Mouse (Mus musculus): Measurements from ENCODE around the gene Sox10. TPM values are rescaled to one million over a fixed set of nuclear protein-coding genes. Genes with fewer than 3 reads are reported as not detected.

Sox10 gene
- total RNA-seq, 2 experiments from 2014 or later, result 1.6 to 2.4 TPM

DNA sequence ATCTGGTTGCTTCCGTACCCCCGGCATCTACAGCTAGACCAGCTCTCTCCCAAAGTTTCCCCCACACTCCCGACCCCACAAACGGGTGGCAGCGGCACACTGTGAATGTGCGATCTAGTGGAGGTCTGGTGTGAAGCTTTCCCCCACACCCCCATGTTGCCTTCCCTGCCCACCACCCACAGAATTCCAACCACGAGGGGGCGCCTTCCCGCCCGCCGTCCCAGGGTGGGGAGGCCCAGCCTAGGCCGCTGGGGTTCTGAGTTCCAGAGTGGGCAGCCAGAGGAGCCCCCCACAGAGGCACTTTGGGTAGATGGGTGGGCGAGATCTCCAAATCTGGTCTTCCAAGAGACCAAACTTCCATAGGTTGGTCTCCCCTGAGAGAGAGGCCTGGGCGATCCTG is 2.2 kb downstream of the Sox10 start:
- no peak for DNase-seq
- intact Hi-C loops (cut with DNase I), result no loop called here

DNA sequence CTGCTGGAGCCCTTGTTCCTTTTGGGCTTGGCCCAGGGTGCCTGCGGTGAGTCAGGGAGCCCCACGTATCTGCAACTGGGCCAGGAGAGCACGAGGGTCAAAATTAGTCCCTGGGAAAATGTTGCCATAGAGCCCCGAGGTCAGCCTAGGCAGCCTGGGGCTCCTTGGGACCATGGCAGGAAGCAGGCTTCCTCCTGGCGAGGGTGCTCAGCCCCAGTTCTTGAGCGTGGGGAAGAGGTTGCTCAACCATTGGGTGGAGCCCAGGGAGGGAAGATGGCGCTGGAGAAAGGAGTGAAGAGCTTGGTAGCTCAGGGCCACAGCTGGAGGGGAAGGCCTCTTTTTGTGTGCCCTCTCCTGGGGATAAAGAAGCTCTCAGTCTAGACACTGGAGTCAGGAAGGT is 2.7 kb downstream of the Sox10 start:
- intact Hi-C loops (cut with DNase I), result no loop called here
- DNase-seq, result no peak

DNA sequence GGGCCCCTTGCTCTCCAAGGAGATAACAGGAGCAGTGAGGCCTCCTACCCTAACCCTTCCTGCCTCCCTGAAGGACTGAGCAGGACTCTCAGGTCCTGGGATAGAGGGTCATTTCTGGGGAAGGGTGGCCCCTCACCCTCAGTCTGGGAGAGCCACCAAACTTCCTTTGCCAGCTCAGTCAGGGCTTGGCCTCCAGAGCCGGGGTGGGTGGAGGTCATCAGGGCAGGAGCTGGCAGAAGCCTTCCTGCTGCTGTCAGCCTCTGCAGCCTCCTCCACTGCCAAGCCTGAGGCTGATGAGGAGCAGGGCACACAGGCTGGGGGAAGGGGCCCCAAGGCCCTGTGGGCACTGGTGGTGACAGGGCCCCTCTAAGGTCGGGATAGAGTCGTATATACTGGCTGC is 9.5 kb downstream of the Sox10 start:
- intact Hi-C loops (cut with DNase I), result no loop called here
- DNase-seq, result no peak

DNA sequence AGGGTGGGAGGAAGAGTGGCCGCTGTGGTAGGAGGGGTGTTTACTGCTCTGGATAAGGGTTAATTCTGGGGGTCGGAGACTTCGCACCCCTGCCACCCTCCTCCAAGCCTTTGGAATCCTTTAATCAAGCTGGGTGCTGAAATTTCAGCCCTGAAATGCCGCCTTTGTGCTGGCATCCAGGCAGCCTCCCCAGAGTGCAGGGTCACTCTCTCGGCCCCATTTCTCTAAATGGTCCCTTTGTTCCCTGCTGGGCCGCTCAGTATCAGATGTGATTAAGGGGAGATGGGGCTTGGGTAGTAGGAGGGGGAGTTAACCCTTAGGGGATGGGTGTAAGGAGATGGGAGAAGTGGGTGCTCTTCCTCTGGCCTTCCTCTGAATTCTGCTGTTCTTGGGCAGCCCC is 12.3 kb downstream of the Sox10 start:
- intact Hi-C loops (cut with DNase I), result no loop called here

DNA sequence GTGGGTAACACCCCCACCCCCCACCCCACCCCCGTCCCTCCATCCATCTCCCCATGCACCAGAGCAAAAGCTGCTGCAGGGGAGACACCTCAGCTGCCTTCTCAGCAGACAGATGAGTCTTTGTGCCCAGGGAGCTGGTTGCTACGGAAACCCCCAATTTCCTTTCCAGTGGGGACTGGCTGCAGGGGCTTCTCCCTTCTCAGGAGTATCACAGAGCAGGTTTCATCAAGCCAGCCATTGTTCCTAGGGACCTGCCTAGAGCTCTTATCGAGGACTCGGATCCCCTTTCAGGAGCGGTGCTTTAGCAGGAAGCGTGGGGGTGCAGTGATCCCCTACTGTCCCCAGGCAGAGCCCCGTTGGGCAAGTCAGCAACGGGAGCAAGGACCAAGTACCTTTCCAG is 13.2 kb downstream of the Sox10 start:
- no peak for DNase-seq
- intact Hi-C loops (cut with DNase I), result no loop called here

More for the DNA sequence above, 12.3 kb downstream of the Sox10 start:
- no peak for DNase-seq

DNA sequence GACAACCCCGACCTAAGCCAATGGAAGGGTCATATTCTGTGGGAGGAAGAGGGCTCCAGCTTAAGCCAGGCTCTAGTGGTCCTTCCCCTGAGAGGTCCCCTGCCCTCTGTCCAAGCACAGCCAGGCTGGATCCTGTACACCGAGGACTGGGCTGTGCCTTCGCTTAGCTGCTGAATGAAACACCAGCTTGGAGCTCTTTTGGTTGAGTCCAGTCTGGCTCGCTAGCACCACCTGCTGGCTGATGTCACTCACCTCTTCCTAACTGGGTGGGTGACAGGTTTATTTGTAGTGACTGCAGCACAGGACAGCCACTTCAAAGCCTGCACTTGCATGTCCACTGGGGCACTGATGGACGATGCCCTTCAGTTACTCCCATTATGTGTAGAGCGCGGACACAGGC is 16.5 kb downstream of the Sox10 start:
- intact Hi-C loops (cut with DNase I), result loop anchor here (1.0 to 10.0 kb wide), 3 partner anchors 55 to 234 kb away; partner anchors contain the start of gene Pdxp
- DNase-seq, result peak; percentile 86 to 95

DNA sequence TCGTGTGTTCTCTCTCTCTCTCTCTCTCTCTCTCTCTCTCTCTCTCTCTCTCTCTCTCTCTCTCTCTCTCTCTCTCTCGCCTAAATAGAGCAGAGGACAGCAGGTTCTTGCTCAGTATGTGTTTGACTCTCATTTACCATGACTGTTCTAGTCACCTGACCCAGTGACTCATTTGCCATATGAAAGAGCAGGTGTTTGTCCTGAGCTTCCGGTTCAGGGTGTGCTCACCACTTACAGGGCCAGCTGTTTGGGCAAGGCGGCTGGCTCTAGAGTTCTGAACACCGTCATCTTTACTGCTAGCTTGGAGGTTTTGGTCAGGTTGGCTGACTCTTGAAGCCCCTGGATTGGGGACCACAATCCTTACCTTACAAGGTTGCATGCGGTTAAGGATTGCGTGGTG is 19.5 kb downstream of the Sox10 start:
- DNase-seq, result no peak
- intact Hi-C loops (cut with DNase I), result loop anchor here (1.0 to 10.0 kb wide), 2 partner anchors 50 to 231 kb away; partner anchors contain the start of gene Pdxp

DNA sequence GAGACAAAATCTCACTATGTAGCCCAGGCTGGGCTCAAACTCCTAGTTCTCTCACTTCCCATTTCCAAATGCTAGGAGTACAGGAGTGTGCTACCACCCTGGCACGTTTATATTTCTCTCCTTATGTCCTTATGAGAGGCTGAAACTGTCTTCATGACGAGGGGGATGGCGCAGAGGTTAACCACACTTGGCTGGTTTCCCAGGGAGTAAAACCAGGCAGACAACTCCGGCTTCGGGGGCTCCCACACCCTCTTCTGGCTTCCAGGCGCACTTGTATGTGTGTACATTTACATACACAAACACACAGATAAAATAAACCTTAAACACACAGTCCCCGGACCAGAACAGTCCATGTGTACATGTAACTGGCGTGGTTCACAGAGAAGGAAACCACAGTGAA is 21.0 kb downstream of the Sox10 start:
- no peak for DNase-seq

DNA sequence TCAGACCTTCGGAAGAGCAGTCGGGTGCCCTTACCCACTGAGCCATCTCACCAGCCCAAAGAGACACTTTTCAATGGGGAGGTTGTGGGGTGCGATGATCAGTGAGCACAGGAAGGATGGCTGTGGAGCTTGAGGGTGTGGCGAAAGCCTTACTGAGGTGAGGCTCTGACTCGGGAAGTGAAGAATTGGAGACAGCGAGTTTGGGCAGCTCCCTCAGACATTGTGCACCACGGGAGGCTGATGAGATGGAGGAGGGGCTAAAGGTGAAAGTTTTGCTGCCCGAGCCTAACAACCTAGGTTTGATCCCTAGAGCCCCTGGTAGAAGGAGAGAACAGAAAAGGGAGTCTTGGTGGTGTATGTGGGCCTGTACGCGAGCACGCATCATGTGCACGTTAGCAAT is 21.7 kb downstream of the Sox10 start:
- DNase-seq, result no peak
- intact Hi-C loops (cut with DNase I), result loop anchor here (10.0 kb wide), 1 partner anchor 229 kb away; the partner anchor contains the start of gene Pdxp

More for the DNA sequence above, 21.0 kb downstream of the Sox10 start:
- intact Hi-C loops (cut with DNase I), result loop anchor here (10.0 kb wide), 1 partner anchor 229 kb away; the partner anchor contains the start of gene Pdxp

DNA sequence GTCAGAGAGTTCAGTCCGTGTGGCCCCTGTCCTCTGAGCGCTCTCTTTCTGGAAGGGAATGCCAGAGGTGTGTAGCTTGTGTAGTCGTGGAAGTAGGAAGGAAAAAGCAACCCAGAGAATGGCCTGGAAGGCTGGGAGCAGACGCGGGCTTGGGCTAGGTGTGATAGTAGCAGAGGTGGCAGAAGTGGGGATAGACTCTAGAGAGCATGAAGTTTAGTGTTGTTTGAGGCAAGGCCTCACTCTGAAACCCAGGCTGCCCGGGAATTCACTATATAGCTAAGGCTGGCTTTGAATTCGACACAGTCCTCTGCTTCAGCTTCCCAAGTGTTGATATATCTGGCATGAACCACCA is 23.5 kb downstream of the Sox10 start:
- intact Hi-C loops (cut with DNase I), result loop anchor here (10.0 kb wide), 1 partner anchor 227 kb away; the partner anchor contains the start of gene Pdxp
- DNase-seq, result no peak

DNA sequence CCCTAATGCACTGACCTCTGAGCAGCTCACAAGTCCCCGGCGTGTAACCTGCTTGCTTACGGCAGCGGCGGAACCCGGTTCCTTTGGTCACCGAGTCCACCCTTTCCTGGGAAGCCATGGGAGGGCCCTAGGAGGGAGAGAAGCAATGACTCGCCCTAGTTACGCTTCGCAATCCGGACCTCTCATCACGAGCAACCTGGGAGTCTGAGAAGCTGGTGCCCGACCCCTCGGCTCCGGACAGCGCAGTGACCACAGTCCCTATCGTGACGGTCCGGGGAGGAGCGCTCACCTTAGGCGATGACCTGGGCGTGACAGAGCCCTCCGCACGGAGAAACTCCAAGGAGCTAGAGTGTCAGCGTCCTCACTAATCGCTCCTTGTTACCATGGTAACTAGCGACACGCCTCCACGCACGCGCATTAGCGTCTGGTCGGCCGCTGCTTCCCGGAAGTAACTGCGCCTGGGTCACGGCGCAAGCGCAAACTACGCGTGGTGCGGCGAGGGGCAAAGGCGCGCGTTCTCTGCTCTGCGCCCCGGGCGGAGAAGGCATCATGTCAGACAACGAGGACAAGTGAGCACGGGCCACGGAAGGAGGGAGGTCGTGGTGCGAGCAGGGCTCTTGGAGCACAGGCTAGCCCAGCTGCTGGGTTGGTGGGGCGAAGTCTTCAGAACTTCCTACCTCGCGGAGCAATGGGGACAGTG is 24.0 kb downstream of the Sox10 start, which contains the start of the genes Polr2f and 1700088E04Rik:
Gene Polr2f, plus strand, starts transcription at position 144 of the 700 bp plus-strand sequence.
Gene 1700088E04Rik, minus strand, starts transcription at position 388 of the 700 bp plus-strand sequence.
- DNase-seq, result peak; percentile 95 to 97
- intact Hi-C loops (cut with DNase I), result loop anchor here (10.0 kb wide), 1 partner anchor 226 kb away; the partner anchor contains the start of gene Pdxp

DNA sequence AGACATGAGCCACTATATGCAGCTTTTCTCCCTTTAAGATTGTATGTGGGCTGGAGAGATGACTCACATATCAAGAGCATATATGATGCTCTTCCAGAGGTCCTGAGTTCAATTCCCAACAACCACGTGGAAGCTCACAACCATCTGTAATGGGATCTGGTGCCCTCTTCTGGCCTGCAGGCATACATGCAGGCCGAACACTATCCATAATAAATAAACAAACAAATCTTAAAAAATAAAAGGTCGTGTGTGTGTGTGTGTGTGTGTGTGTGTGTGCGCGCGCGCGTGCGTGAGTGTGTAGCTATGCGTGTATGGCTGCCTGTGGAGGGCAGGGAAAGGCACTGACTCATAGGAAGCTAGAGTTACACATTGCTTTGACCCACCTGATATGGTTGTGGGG is 25.4 kb downstream of the Sox10 start:
- intact Hi-C loops (cut with DNase I), result loop anchor here (10.0 kb wide), 1 partner anchor 225 kb away; the partner anchor contains the start of gene Pdxp
- no peak for DNase-seq

DNA sequence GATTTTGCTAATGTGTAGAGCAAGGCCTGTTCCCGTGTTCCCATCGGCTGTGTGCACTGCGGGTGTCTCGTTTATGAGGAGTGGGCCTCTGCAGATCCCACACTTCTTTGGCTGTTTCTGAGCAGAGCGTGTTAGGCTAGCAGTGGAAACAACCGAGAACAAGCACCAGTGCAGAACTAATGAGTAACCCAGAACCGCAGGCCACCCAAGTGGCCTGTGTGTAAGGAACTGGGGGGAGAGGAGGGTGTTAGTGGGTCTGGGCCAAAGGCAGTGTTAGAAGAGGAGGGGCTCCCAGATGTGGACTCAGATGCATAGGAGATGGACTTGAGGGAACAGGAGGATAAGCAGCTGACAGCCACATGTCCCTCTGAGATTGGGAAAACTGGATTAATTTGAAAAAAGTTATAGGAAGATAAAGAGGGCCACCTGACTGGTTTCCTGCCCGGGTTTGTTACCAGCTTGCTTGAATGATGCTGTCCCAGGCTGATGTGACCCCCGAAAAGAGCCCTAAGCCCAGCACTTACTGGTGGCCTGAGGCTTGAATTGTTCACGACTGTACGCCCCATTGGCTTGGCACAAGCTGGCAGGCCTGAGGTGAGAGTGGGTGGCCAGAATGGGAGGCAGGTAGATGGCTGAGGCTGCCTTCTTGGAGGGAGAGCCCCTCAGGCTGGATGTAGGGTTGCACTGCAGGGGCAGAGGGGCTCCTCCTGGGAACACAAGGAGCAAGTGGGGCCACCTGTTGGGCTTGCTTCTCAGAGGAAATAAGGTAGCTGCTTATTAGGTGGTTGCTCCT is 29.1 kb downstream of the Sox10 start:
- no peak for DNase-seq
- intact Hi-C loops (cut with DNase I), result no loop called here

DNA sequence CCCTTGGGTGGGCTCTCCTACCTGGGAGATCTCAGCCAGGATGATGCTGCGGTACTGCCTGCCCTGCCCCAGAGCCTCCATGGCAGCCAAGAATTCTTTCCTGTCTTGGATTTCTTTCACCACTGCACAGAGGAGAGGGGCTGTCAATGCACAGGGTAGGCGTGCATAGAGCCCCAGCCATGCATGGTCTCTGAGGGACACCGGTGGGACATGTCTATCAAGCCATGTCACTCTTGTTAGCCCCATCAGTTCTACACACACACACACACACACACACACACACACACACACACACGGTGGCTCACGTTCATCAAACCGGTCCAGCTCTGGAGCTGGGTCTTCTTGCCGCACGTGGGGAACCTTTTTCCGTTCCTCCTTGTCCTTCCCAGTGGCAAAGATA is 29.7 kb downstream of the Sox10 start:
- no peak for DNase-seq
- intact Hi-C loops (cut with DNase I), result no loop called here

DNA sequence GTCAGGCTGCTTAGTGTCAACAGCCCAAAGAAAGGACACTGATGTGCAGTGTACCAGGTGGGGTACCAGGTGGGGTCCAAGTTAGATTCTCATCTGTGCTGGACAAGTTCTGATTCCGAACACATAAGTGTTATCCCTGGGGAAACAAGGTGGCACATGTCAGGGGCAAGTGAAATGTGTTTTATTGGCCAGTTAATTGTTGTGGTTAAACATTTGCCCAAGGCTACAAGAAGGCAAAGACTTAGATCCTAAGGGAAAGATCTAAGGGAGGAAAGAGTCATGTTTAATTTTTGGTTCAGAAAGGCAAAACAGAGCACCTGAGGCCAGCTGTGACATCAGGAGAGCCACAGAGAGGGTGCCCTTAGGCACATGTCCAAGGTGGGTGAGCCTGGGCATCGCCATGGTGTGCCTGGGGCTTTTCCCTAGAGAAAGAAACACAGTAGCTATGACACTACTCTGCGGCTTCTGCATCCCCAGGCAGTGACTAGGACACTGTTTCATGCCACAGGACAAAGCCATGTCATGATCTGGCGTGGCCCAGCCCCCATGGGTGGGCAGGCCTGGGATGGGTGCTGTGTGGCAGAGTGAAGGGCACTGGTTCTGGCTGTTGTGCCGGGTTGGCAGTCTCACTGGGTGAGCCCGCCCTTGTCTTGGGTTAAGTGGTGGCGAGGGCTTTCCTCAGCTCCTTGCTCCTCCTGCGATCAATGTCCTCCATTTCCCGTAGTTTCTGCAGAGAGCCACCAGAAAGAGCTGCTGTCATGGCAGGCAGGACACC is 30.4 kb downstream of the Sox10 start:
- DNase-seq, result no peak
- intact Hi-C loops (cut with DNase I), result no loop called here

DNA sequence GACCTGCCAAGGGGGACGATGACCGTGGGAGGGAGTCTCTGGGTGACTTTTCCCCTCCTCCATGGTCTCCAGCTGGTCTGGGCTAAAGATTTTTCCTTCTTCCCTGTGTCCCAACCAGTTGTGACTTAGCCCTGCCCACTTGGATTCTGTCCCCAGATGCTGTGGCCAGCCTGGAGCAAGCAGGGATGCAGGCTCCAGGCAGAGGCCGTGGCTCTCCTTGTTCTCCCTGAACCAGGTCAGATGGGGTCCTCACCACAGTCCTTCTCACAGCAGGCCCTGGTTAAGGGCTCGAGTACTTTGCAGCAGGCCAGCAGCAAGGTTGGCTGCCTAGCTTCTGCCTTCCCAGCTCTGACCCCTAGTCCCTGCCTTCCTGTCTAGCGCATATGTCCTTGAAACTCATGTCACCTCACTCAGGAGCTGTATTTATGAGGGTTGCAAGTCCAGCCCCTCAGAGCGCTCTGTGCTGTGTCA is 31.8 kb downstream of the Sox10 start:
- peak; percentile 71 to 73 for DNase-seq
- intact Hi-C loops (cut with DNase I), result no loop called here

DNA sequence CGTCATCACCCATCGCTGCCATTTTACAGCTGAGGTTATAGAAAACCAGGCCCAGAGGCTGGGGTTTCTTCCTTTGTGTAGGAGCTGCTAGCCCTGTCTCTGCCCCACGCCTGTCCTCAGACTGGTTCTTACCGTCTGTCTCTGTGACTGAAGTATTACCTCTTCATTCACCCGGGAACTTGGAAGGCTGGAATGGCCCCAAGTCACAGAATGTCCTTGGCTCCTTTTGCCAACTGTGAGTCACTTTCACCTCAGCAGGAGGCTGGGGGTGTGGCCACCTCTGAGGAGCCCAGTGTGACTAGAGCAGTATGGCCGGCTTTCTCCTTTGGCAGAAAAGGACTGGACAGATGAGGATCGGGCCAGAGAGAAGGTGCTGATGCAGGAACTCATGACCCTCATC is 33.6 kb downstream of the Sox10 start:
- intact Hi-C loops (cut with DNase I), result no loop called here

DNA sequence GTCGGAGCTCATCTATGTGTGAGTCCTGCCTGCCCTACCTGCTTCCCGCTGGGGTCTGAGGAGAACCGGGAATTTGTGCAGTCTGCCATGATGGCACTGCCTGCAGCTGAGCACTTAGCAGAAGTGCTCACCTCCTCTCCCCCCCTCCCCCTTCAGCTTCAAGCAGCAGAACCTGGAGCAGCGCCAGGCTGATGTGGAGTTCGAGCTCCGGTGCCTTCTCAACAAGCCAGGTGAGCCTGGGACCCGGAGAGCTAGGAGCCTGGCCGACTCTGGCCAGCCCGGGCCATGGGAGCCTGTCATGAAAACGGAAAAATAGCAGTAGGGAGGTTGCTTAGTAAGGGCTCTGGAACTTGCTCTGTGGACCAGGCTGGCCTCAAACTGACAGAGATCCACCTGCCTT is 34.3 kb downstream of the Sox10 start:
- intact Hi-C loops (cut with DNase I), result no loop called here

More for the DNA sequence above, 33.6 kb downstream of the Sox10 start:
- peak; percentile 84 to 90 for DNase-seq

DNA sequence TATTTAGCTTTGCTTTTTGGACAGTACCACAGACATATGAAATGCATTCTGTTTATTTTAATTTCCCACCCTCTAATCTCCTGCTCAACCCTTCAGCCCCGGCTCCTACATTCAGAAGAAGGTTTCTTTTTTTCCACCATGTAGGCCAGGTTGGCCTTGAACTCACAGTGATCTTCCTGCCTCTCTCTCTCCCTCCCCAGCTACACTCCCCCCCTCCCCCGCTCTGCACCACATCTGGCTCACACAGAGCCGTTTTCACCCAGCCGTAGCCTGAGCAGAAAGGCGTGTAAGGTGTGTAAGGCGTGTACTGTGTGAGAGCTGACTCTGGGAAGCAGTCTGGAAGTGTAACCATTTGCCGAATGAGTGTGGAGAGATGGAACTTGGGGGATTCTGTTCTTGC is 35.7 kb downstream of the Sox10 start:
- intact Hi-C loops (cut with DNase I), result no loop called here
- no peak for DNase-seq

More for the DNA sequence above, 34.3 kb downstream of the Sox10 start:
- DNase-seq, result no peak

DNA sequence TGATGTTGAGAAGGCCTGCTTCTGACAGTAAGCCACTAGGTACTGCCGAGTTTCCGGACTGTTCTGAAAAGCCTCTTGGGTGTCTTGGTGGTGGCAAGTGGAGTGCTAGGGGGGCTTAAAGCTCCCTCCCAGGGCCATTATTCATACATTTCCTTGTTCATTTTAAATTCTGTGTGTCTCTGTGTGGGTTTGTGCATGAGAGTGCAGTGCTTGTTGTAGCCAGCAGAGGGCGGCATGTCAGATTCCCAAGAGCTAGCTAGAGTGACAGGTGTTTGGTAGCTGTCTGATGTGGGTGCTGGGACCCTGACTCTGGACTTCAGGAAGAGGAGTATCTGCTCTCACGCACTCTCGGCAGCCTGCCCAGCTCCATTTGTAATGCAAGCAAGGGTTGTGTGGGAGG is 36.8 kb downstream of the Sox10 start:
- no peak for DNase-seq
- intact Hi-C loops (cut with DNase I), result no loop called here

DNA sequence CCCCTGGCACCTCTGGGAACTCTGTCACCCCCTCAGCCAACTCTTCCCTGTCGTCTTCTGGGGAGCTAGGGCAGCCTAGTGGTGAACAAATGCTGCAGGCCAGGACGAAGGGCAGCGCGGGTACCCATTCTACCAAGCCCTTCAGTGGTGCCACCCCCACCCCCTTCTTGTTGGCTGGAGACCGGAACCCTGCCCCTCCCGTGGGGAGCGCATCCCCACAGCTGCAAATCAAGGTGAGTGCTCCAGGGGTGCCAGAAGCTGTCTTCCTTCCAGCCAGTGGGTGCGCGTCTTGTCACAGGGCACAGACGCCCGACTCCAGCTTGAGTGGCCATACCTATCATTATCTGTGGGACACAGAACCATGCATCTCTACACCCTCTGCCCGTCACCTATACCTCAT is 37.9 kb downstream of the Sox10 start:
- DNase-seq, result no peak
- intact Hi-C loops (cut with DNase I), result no loop called here

Data from heart, postnatal 10 days (tissue).